Mouse (Mus musculus) thymus, adult 2 months (tissue): ENCODE measurements at regions not wholly inside any gene's neighbourhood (a gene's known extent, or its start where the extent isn't known, plus 50 kb on each side); places are given as distances from the start of the nearest gene placed in this dataset.

Experiments
- CTCF ChIP-seq: fragments of 200-500 bp; IDR thresholded peaks from 2 replicates; pipeline ENCODE4 v1.5.1; 2012; ENCODE audit warnings: mild to moderate bottlenecking, control low read depth, low read length, moderate library complexity, borderline replicate concordance; ENCODE audit not compliant: control insufficient read depth, poor library complexity, insufficient read depth; ENCODE audit errors: extremely low read depth
- POLR2A ChIP-seq: fragments of 200-500 bp; IDR thresholded peaks from 2 replicates; pipeline ENCODE4 v1.6.1; 2012; ENCODE audit warnings: mild to moderate bottlenecking, low read length, control low read depth, moderate library complexity; ENCODE audit not compliant: control insufficient read depth, poor library complexity, insufficient read depth; ENCODE audit errors: extremely low read depth

GRCm38 (mm10) chr11:64187007-64187406 is 107.7 kb upstream of the Cox10 start:
- TF ChIP-seq CTCF (no peak), POLR2A (no peak)
